Mouse (Mus musculus) lung, postnatal 14 days (tissue): ENCODE results near the gene Sec62.
"Not testable (repeated sequence)": the region's sequence is repeated elsewhere in the genome, so short reads cannot be mapped to it uniquely, and the experiment has no call there.

Experiments used
- DNase-seq: peaks from one replicate; pipeline ENCODE4 v3.0.0; 2021

Gene Sec62

GRCm38 (mm10) chr3:30833254-30833653 lies 40.6 kb downstream of the Sec62 start:
- DNase-seq: no peak

GRCm38 (mm10) chr3:30845755-30846154 lies 53.1 kb downstream of the Sec62 start:
- DNase-seq: no peak

- DNase-seq: no peak
These were observed 54.7 kb downstream of the Sec62 start for GRCm38 (mm10) chr3:30847413-30847812.

DNA sequence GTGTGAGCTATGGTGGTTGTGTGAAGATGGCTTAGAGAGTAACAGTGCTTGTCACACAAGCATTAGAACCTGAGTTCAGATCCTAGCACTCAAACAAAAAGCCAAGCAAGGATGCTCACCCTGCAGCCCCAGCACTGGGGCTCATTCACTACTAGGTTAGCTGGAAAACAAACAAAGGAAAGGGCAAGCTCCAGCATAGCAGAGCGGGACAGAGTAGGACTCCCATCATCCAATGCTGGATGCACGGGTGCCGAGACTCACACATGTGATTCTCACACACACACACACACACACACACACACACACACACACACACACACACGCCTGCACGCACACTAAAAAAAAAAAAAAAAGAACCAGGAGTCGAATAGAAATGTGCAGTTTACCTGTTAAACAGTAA lies 58.7 kb downstream of the Sec62 start:
- DNase-seq: no peak

DNA sequence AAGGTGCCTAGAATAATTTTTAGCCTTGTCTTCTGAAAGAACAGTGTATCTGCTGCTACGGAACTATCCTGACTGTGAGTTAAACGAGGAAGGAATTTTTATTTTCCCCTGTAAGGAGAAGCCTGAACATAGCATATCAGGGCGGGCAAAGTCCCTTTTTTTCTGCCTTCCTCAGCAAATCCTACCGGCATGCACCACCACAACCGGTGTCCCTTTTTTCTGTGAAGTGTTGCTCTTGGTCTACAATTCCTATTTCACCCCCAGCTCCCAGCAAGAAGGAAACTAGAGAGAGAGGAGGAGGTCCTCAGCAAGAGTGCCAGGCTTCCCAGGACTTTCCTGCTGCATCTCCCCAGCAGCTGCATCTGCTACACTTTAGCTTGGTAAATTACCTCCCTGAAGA lies 60.9 kb downstream of the Sec62 start:
- no peak for DNase-seq

DNA sequence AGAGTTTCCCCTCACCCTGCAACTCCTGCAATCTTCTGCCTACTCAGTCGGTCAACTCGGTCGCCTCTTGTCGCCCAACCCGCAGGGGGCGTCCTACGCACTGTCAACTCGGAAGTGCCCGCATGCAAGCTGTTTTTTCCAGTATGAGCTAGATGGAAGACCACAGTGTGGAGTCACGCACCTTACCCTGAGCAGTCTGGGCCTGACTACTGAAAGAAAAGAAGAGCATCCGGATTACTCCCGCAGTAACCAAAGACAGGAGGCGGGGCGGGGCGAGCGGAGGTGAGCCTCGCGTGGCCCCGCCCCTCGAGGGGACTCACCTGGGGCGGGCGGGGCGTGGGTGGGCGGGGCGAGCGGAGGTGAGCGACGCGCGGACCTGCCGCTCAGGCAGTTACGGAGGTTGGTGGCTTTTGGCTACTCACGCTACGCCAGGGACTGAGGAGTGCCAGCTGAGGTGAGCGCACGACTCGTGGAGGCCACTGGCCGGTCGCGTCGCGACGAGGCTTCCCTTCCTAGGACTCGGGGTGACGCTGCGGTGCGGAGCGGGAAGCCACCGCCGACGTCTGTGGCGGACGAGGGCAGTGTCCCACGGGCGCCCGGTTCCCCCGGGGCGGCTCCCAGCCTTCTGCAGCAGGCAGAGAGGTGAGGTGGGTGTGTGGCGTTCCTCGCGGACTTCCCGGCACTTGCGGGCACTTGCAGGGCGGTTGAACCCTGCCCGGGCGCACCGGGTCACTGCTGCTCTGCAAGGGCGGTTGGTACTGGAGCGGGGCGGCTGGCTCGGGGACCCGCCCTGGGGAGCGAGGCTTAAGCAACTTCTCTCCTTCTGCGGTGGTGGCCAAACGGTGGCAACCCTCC lies 63.2 kb downstream of the Sec62 start, which contains the start of gene Gpr160:
Gene Gpr160, plus strand, starts transcription at position 347 of the 855 bp plus-strand sequence.
- DNase-seq: peak; percentile 77

GRCm38 (mm10) chr3:30859599-30859998 lies 66.9 kb downstream of the Sec62 start:
- DNase-seq: not testable (repeated sequence)

- no peak for DNase-seq
These were observed 68.0 kb downstream of the Sec62 start for GRCm38 (mm10) chr3:30860705-30861104.

DNA sequence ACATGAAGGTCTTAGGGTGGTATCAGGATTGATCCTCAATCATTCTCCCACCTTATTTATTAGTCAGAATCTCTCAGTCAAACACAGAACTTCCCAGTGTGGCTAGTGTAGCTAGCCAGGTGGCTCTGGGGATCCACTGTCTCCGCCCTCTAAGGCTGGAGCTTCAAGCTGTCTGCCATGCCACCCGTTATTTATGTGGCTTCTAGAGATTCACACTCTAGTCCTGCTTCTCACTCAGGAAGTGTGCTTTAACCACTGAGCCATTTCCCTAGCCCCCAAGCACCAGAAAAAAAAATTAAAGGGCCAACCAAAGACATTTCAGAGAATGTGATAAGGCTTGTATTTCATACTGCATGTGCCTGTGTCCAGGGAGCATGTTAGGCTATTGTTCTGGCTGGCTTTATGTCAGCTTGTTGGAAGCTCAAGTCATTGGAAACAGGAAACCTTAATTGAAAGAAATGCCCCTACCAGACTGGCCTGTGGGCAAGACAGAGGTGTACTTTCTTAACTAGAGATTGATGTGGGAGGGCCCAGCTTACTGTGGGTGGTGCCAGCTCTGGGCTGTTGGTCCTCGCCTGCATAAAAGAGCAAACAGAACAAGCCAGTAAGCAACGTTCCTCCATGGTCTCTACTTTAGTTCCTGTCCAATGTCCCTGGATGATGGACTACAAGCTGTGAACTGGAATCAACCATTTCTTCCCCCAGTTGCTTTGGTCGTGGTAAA lies 71.2 kb downstream of the Sec62 start:
- no peak for DNase-seq

DNA sequence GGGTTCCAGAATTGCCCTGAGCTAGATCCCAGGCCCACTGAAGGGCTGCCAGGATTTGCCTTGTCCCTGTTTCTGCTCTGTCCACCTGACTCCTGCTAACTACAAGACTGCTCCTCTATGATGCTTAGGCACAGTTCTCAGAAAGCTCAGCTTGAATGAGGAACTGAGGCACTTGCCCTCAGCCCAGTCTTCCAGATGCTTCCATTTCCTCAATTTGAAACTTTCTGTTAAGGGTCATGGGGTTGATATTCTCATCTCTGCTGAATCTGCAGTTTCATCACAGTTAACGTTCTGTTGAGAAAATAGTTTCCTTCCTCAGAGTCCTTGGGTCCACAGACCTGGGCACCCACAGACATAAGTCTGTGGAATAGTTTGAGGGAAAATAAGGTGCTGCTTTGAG lies 72.0 kb downstream of the Sec62 start:
- DNase-seq: no peak

GRCm38 (mm10) chr3:30868176-30868575 lies 75.5 kb downstream of the Sec62 start:
- DNase-seq: no peak

DNA sequence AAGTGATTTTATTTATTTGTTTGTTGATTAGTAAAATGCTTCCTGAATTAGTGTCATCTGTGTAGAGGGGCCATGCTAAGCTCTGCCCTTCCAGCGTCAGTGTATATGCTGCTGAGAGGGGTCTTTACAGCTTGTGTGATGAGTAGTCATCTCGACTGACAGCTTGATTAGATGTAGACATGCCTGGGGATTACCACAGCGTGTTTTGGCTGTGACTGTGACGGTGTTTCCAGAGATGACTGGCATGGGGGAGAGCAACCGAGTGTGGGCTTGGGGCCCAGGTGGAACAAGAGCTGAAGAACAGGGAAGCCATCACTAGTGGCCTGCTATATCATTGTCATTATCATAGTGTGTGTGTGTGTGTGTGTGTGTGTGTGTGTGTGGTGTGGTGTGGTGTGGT lies 76.0 kb downstream of the Sec62 start:
- DNase-seq: no peak

DNA sequence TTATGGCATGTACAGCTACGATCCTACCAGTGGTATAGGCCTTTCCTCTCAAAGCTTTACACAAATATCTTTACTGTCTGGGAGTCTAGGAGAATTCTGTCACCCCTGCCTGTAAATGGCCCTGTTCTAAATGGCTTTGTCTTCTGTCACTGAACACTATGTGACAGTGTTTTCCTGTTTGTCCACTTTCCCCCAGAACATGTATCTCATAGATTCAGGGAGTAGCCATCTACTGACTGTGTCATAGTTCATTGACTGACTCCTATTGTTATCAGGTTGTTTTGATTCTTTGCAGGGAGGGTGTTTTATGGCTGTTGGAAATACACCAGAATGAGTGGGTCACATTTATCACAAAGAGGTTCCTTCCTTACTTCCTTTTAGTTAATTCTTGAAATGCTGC lies 77.3 kb downstream of the Sec62 start:
- no peak for DNase-seq
